Mouse (Mus musculus) natural killer cell, adult 2 months (primary cell): ENCODE data around the gene Dnaaf1.

Experiments
- DNase-seq, 2 experiments: peaks; one replicate each; pipeline ENCODE4 v3.0.0; 2022; ENCODE audit warnings: low spot score in 2 of 2

Gene Dnaaf1

GRCm38 (mm10) chr8:119623061-119623460 lies 48.0 kb downstream of the Dnaaf1 start:
- DNase-seq, result no peak

- DNase-seq, result no peak
Observed at GRCm38 (mm10) chr8:119623744-119624143, 48.7 kb downstream of the Dnaaf1 start.

- DNase-seq, result no peak
Observed at GRCm38 (mm10) chr8:119624916-119625315, 49.9 kb downstream of the Dnaaf1 start.

- DNase-seq, result no peak
Observed at GRCm38 (mm10) chr8:119625788-119626187, 50.8 kb downstream of the Dnaaf1 start.

GRCm38 (mm10) chr8:119627199-119627598 lies 52.2 kb downstream of the Dnaaf1 start:
- DNase-seq, result no peak

GRCm38 (mm10) chr8:119627613-119628359 lies 52.8 kb downstream of the Dnaaf1 start:
- no peak for DNase-seq

GRCm38 (mm10) chr8:119630841-119631240 lies 55.8 kb downstream of the Dnaaf1 start:
- no peak for DNase-seq

- no peak for DNase-seq
Observed at GRCm38 (mm10) chr8:119632246-119632645, 57.2 kb downstream of the Dnaaf1 start.

- DNase-seq, result no peak
Observed at GRCm38 (mm10) chr8:119632909-119633308, 57.9 kb downstream of the Dnaaf1 start.

GRCm38 (mm10) chr8:119634616-119635336 lies 59.7 kb downstream of the Dnaaf1 start:
- DNase-seq, result no peak

- no peak for DNase-seq
Observed at GRCm38 (mm10) chr8:119635378-119635777, 60.3 kb downstream of the Dnaaf1 start, which contains the start of gene Kcng4. Gene Kcng4 (minus strand): TSS chr8:119635680.

GRCm38 (mm10) chr8:119635958-119636357 lies 60.9 kb downstream of the Dnaaf1 start:
- no peak for DNase-seq

- DNase-seq, result no peak
Observed at GRCm38 (mm10) chr8:119636766-119637165, 61.7 kb downstream of the Dnaaf1 start.

GRCm38 (mm10) chr8:119637381-119637780 lies 62.3 kb downstream of the Dnaaf1 start:
- DNase-seq, result no peak

- no peak for DNase-seq
Observed at GRCm38 (mm10) chr8:119638261-119638660, 63.2 kb downstream of the Dnaaf1 start.

- no peak for DNase-seq
Observed at GRCm38 (mm10) chr8:119639798-119640197, 64.8 kb downstream of the Dnaaf1 start.

- DNase-seq, result no peak
Observed at GRCm38 (mm10) chr8:119641058-119641457, 66.0 kb downstream of the Dnaaf1 start.

GRCm38 (mm10) chr8:119642960-119643359 lies 67.9 kb downstream of the Dnaaf1 start:
- DNase-seq, result no peak

GRCm38 (mm10) chr8:119644429-119644960 lies 69.5 kb downstream of the Dnaaf1 start:
- DNase-seq, result no peak

GRCm38 (mm10) chr8:119644981-119645597 lies 70.1 kb downstream of the Dnaaf1 start:
- no peak for DNase-seq

GRCm38 (mm10) chr8:119646197-119646596 lies 71.2 kb downstream of the Dnaaf1 start:
- no peak for DNase-seq

GRCm38 (mm10) chr8:119646846-119647245 lies 71.8 kb downstream of the Dnaaf1 start:
- no peak for DNase-seq
